Mouse (Mus musculus) ES-Bruce4 (cell line): ENCODE measurements at regions not wholly inside any gene's neighbourhood (a gene's known extent, or its start where the extent isn't known, plus 50 kb on each side); places are given as distances from the start of the nearest gene placed in this dataset.

Experiments
- CTCF ChIP-seq: IDR thresholded peaks from one replicate; pipeline ENCODE4 v1.8.1; 2011; ENCODE audit warnings: low read depth, low read length
- EP300 ChIP-seq: IDR thresholded peaks from 2 replicates; pipeline ENCODE4 v1.6.1; 2011; ENCODE audit warnings: low read depth, low read length; ENCODE audit not compliant: insufficient read depth
- POLR2A ChIP-seq: IDR thresholded peaks from one replicate; pipeline ENCODE4 v1.8.1; 2011; ENCODE audit warnings: low read length; ENCODE audit not compliant: insufficient read depth

GRCm38 (mm10) chr19:14243565-14243964, 330.2 kb downstream of the Olfr1505 start:
- TF ChIP-seq CTCF (no peak), EP300 (no peak), POLR2A (no peak)
